Mouse (Mus musculus) cerebellum, adult 9-11 months (tissue): ENCODE measurements at regions not wholly inside any gene's neighbourhood (a gene's known extent, or its start where the extent isn't known, plus 50 kb on each side); places are given as distances from the start of the nearest gene placed in this dataset.
A peak's percentile ranks its signal among the peaks of the same experiment; 100 is the strongest.

Experiments used
- DNase-seq: peaks from one replicate; pipeline ENCODE4 v3.0.0; 2022

- DNase-seq = no peak
Observed at GRCm38 (mm10) chr14:62117532-62117931, 174.9 kb upstream of the Rnaseh2b start.

- DNase-seq = no peak
Observed at GRCm38 (mm10) chr14:62118542-62118953, 173.8 kb upstream of the Rnaseh2b start.

- DNase-seq = no peak
Observed at GRCm38 (mm10) chr14:62128918-62129317, 163.5 kb upstream of the Rnaseh2b start.

GRCm38 (mm10) chr14:62132353-62132816, 160.0 kb upstream of the Rnaseh2b start:
- no peak for DNase-seq

GRCm38 (mm10) chr14:62137981-62138380, 154.4 kb upstream of the Rnaseh2b start:
- DNase-seq = no peak

- DNase-seq = no peak
Observed at GRCm38 (mm10) chr14:62144385-62145030, 147.9 kb upstream of the Rnaseh2b start.

- DNase-seq = no peak
Observed at GRCm38 (mm10) chr14:62157038-62157716, 135.2 kb upstream of the Rnaseh2b start.

- DNase-seq = no peak
Observed at GRCm38 (mm10) chr14:62159690-62160089, 132.7 kb upstream of the Rnaseh2b start.

- DNase-seq = no peak
Observed at GRCm38 (mm10) chr14:62163120-62163796, 129.1 kb upstream of the Rnaseh2b start.

- no peak for DNase-seq
Observed at GRCm38 (mm10) chr14:62164918-62165317, 127.5 kb upstream of the Rnaseh2b start.

GRCm38 (mm10) chr14:62166006-62166405, 126.4 kb upstream of the Rnaseh2b start:
- DNase-seq = no peak

- DNase-seq = no peak
Observed at GRCm38 (mm10) chr14:62166596-62166995, 125.8 kb upstream of the Rnaseh2b start.

- DNase-seq = no peak
Observed at GRCm38 (mm10) chr14:62167090-62167489, 125.3 kb upstream of the Rnaseh2b start.

- DNase-seq = no peak
Observed at GRCm38 (mm10) chr14:62168711-62169110, 123.7 kb upstream of the Rnaseh2b start.

- no peak for DNase-seq
Observed at GRCm38 (mm10) chr14:62170385-62170784, 122.0 kb upstream of the Rnaseh2b start.

GRCm38 (mm10) chr14:62171256-62172047, 120.9 kb upstream of the Rnaseh2b start:
- no peak for DNase-seq

- peak; percentile 17 for DNase-seq
Observed at GRCm38 (mm10) chr14:62173835-62174530, 118.4 kb upstream of the Rnaseh2b start.

- no peak for DNase-seq
Observed at GRCm38 (mm10) chr14:62175384-62176048, 116.9 kb upstream of the Rnaseh2b start.

- DNase-seq = no peak
Observed at GRCm38 (mm10) chr14:62177509-62177908, 114.9 kb upstream of the Rnaseh2b start.

GRCm38 (mm10) chr14:62187360-62187759, 105.0 kb upstream of the Rnaseh2b start:
- no peak for DNase-seq

GRCm38 (mm10) chr14:62188147-62188885, 104.1 kb upstream of the Rnaseh2b start:
- no peak for DNase-seq
